Mouse (Mus musculus): ENCODE measurements around the gene Cntd1. TPM values are rescaled to one million over a fixed set of nuclear protein-coding genes. Genes with fewer than 3 reads are reported as not detected.
A peak's percentile ranks its signal among the peaks of the same experiment; 100 is the strongest.
"Not testable (repeated sequence)": the region's sequence is repeated elsewhere in the genome, so short reads cannot be mapped to it uniquely, and the experiment has no call there.

The Cntd1 gene
- total RNA-seq, 2 experiments from 2014 or later: 0.24 to 0.39 TPM

GRCm38 (mm10) chr11:101326147-101326546 lies 47.3 kb downstream of the Cntd1 start:
- intact Hi-C loops (cut with DNase I): loop anchor here (5.0 kb wide), 1 partner anchor 36 kb away; no protein-coding TSS in a partner anchor
- DNase-seq: no peak

GRCm38 (mm10) chr11:101327311-101327710 lies 48.5 kb downstream of the Cntd1 start:
- DNase-seq: no peak
- intact Hi-C loops (cut with DNase I): loop anchor here (5.0 kb wide), 1 partner anchor 35 kb away; no protein-coding TSS in a partner anchor

DNA sequence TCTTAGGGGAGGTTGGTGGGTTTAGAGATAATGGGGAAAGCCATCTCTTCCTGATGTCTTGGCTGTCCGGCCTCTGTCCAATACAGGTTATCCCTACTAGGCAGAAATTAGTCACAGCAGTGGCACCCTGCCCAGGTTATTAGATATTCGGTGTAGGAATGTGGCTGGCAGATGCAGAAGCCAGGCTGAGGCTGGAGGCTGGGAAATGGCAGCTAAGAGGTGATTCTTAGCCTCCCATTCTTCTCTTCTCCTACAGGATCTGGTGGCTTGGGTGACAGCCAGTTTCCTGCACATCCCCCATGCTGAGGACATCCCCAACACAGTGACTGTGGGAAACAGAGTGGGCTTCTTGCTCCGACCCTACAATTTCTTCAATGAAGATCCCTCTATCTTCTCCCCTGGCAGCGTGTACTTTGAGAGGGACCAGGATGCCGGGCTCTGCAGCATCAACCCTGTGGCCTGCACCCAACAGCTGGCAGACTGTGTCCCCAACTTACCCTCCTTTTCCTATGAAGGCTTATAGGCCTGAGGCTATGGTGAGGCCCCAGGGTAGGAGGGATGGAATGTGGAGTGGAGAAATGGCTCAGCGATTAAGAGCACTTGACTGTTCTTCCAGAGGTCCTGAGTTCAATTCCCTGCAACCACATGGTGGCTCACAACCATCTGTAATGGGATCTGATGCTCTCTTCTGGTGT lies 50.3 kb downstream of the Cntd1 start:
- intact Hi-C loops (cut with DNase I): loop anchor here (5.0 kb wide), 1 partner anchor 33 kb away; no protein-coding TSS in a partner anchor
- DNase-seq: peak; percentile 58 to 75

DNA sequence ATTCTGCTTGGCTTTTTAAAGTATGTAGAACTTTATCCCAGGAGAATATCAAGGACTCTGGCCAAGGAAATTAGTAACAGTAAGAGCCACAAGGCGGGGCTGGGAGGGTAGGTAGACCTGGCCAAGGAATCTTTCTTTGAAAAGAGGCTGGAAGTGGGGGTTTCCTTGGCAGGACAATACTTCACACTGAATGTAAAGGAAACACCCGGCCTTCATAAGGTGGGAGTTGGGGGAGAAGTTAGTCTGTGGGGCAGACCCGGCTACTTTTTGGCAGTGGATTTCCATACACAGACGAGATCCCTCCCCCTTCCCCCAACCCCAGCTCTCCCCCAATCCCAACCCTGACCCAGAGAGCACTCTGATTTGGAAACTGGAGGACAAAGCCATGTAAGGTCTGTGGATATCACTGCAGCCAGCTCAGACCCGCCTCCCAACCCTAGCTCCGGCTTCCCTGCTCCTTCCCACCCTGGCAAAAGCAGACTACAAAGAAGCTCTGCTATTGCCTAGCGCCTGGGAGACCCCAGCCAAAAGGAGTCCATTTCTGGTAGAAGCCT lies 51.6 kb downstream of the Cntd1 start, which contains the start of gene Aoc3:
Aoc3 (plus strand) TSS at position 235 of the 554 bp plus-strand sequence.
- DNase-seq: peak; percentile 48 to 57
- intact Hi-C loops (cut with DNase I): no loop called here

DNA sequence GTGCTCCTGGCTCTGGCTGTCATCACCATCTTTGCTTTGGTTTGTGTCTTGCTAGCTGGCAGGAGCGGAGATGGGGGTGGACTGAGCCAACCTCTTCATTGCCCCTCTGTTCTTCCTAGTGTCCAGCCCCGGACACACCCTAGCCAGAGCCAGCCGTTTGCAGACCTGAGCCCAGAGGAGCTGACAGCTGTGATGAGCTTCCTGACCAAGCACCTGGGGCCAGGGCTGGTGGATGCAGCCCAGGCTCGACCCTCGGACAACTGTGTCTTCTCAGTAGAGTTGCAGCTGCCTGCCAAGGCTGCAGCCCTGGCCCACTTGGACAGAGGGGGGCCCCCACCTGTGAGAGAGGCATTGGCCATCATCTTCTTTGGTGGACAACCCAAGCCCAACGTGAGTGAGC lies 52.1 kb downstream of the Cntd1 start:
- intact Hi-C loops (cut with DNase I); DNase-seq: not testable (repeated sequence)

- intact Hi-C loops (cut with DNase I): no loop called here
- DNase-seq: peak; percentile 37 to 45
Observed at GRCm38 (mm10) chr11:101332537-101332936, 53.7 kb downstream of the Cntd1 start.

DNA sequence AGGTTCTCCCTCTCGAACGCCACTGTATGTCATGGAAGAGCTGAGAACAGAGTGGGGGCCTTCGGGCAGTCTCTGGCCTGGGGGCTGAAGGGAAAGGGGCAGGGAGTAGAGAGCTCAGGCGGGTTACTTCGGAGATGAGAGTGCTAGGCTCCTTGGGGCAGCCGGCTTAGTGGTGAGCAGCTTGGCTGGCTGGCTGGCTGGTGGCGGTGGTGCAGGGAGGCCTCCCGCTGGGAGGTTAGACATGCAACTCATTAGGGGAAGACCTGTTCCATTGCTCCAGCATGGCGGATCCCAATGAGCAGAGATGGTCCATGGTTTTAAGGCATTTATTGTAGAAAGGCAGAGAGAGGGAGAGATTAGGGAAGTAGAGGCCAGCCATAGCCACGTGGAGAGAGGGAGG lies 55.2 kb downstream of the Cntd1 start:
- DNase-seq: no peak
- intact Hi-C loops (cut with DNase I): no loop called here

DNA sequence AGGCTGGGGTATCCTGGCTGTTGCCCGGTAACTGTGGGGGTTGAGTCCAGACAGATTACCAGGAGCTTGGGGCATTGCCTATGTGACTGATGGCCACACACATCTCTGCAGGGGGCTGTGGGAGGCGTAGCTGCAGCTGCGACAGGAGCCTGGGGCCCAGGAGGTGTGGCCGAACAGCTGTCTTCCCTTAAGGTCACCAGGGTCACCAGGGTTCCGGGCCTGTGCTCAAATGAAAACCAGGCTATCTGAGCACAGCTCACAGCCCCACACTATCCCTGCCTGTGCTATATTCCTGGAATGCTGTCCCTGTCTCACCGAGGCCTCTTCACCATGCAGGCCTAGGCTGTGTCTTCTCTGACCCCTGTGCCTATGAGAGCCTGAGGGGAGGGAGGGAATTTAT lies 55.7 kb downstream of the Cntd1 start:
- DNase-seq: no peak
- intact Hi-C loops (cut with DNase I): no loop called here

GRCm38 (mm10) chr11:101335685-101336084 lies 56.9 kb downstream of the Cntd1 start:
- intact Hi-C loops (cut with DNase I): no loop called here
- no peak for DNase-seq

DNA sequence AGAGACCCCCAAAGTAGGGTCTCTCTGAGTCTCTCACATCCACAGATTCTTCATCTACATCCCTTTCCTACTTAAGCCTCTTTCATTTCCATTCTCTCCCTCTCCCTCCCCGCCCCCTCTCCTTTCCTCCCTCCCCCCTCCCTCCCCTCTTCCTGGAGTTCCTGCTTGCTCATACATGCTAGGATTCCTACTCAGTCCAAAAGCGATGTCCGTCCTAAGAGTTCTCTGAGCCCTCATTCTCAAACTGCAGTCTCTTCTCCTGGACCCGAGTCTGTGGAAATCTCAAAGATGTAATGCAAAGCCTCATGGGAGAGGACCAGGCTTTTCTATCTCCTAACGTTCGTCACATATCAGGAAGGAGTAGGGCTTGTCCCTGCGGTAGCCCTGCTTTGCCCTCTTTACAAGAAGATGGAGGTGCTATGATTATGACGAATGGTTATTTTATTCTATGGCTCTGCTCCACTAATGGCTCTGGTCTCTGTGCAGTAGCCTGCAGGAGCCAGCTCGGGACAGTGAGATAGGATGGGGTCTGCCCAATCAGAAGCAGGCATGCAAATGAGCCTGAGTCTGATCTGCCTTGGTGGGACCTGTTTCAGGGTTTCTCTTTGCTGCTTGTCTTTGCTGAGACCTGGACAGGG lies 59.4 kb downstream of the Cntd1 start:
- intact Hi-C loops (cut with DNase I): no loop called here
- no peak for DNase-seq

Other genes starting within 250 kb of the Cntd1 start
- gene Naglu, start 209.0 kb upstream of the Cntd1 start, total RNA-seq (2021): 10 to 100 TPM in 1 of 2 experiments, 1 to 10 TPM in 1; 7.2 to 10.1 TPM
- gene Hsd17b1, start 200.6 kb upstream of the Cntd1 start, total RNA-seq (2021): under 1 TPM; 0.32 to 0.41 TPM
- gene Coasy, start 196.4 kb upstream of the Cntd1 start, total RNA-seq (2021): 10 to 100 TPM; 16.8 to 21.4 TPM
- 10 to 100 TPM; 17.4 to 17.6 TPM for gene Mlx, start 191.7 kb upstream of the Cntd1 start, total RNA-seq (2021)
- 1 to 10 TPM; 2.0 to 2.2 TPM for gene Psmc3ip, start 183.6 kb upstream of the Cntd1 start, total RNA-seq (2021)
- gene Retreg3, start 159.1 kb upstream of the Cntd1 start, total RNA-seq (2021): 10 to 100 TPM; 37.7 to 40.0 TPM
- 10 to 100 TPM; 20.9 to 25.8 TPM for gene Tubg1, start 159.1 kb upstream of the Cntd1 start, total RNA-seq (2021)
- 1 to 10 TPM; 2.2 to 2.9 TPM for gene Tubg2, start 123.1 kb upstream of the Cntd1 start, total RNA-seq (2021)
- 1 to 10 TPM; 1.4 to 2.1 TPM for gene Cntnap1, start 108.5 kb upstream of the Cntd1 start, total RNA-seq (2021)
- 10 to 100 TPM; 26.6 to 26.9 TPM for gene Plekhh3, start 107.7 kb upstream of the Cntd1 start, total RNA-seq (2021)
- gene Ccr10, start 103.6 kb upstream of the Cntd1 start, total RNA-seq (2021): not detected
- gene Ezh1, start 52.5 kb upstream of the Cntd1 start, total RNA-seq (2021): 10 to 100 TPM; 24.0 to 27.5 TPM
- 100 to 1,000 TPM; 149 to 167 TPM for gene Ramp2, start 33.0 kb upstream of the Cntd1 start, total RNA-seq (2021)
- gene Vps25, start 25.3 kb upstream of the Cntd1 start, total RNA-seq (2021): 10 to 100 TPM; 76.4 to 81.0 TPM
- 10 to 100 TPM in 1 of 2 experiments, 1 to 10 TPM in 1; 7.0 to 11.7 TPM for gene Wnk4, start 18.4 kb upstream of the Cntd1 start, total RNA-seq (2021)
- 10 to 100 TPM; 84.0 to 89.7 TPM for gene Coa3, start 102 bp downstream of the Cntd1 start, total RNA-seq (2021)
- 10 to 100 TPM; 90.0 to 96.3 TPM for gene Becn1, start 23.3 kb downstream of the Cntd1 start, total RNA-seq (2021)
- gene Psme3, start 37.2 kb downstream of the Cntd1 start, total RNA-seq (2021): 10 to 100 TPM; 80.9 to 96.0 TPM
- 1 to 10 TPM; 3.1 to 3.2 TPM for gene Aoc2, start 46.1 kb downstream of the Cntd1 start, total RNA-seq (2021)
- gene Aoc3, start 51.6 kb downstream of the Cntd1 start, total RNA-seq (2021): 10 to 100 TPM; 36.9 to 42.0 TPM
- not detected for gene G6pc, start 88.5 kb downstream of the Cntd1 start, total RNA-seq (2021)
- gene Aarsd1, start 138.6 kb downstream of the Cntd1 start, total RNA-seq (2021): 10 to 100 TPM; 14.2 to 21.3 TPM
- gene Gm27029, start 145.8 kb downstream of the Cntd1 start, total RNA-seq (2021): 10 to 100 TPM in 1 of 2 experiments, 1 to 10 TPM in 1; 3.2 to 11.2 TPM
- 10 to 100 TPM; 10.8 to 11.1 TPM for gene Rundc1, start 146.1 kb downstream of the Cntd1 start, total RNA-seq (2021)
- gene Ptges3l, start 146.3 kb downstream of the Cntd1 start, total RNA-seq (2021): 10 to 100 TPM; 60.2 to 61.2 TPM
- gene Rpl27, start 163.3 kb downstream of the Cntd1 start, total RNA-seq (2021): 10 to 100 TPM; 49.7 to 52.9 TPM
- 10 to 100 TPM; 12.2 TPM for gene Ifi35, start 169.4 kb downstream of the Cntd1 start, total RNA-seq (2021)
- gene Rnd2, start 186.0 kb downstream of the Cntd1 start, total RNA-seq (2021): 1 to 10 TPM; 5.9 to 6.7 TPM
- gene Vat1, start 187.2 kb downstream of the Cntd1 start, total RNA-seq (2021): 10 to 100 TPM; 31.8 to 33.0 TPM